Mouse (Mus musculus): Measurements from ENCODE around the gene Galnt10. TPM values are rescaled to one million over a fixed set of nuclear protein-coding genes. Genes with fewer than 3 reads are reported as not detected.

Galnt10 gene
- polyA plus RNA-seq, 1 experiment from 2014 or later, result 15.6 TPM

- 0 out of 2 replicates have a peak, but pooled peaks cover 3% of the 10 kb centered on the region for H3K36me3 ChIP-seq
- no peaks in the 10 kb centered on the region for H3K9me3 ChIP-seq
- no peak overlapping the region for H3K4me2 ChIP-seq (replicated peaks)
- no peak overlapping the region for H3K27ac ChIP-seq
- no peak for ATAC-seq
- peaks cover 7% of the 10 kb centered on the region; the same call in 1 of the 2 replicates for H3K27me3 ChIP-seq
- H3K9ac ChIP-seq (replicated peaks), result no peak overlapping the region
- no peak overlapping the region for H3K4me3 ChIP-seq (replicated peaks)
- H3K4me1 ChIP-seq (replicated peaks), result peaks cover 67% of the 10 kb centered on the region
- WGBS, result 85% methylated on average over 14 of the region's 14 CpGs
Measured at GRCm38 (mm10) chr11:57652923-57653660, 7.8 kb downstream of the Galnt10 start.

- Histone ChIP-seq H3K4me3 (replicated peaks) (no peak overlapping the region), H3K27ac (no peak overlapping the region), H3K9me3 (no peaks in the 10 kb centered on the region), H3K4me2 (replicated peaks) (no peak overlapping the region), H3K36me3 (no peaks in the 10 kb centered on the region), H3K4me1 (replicated peaks) (peaks cover 65% of the 10 kb centered on the region), H3K27me3 (peaks cover 7% of the 10 kb centered on the region; the same call in 1 of the 2 replicates), H3K9ac (replicated peaks) (no peak overlapping the region)
- 81% methylated on average over 5 of the region's 5 CpGs for WGBS
- ATAC-seq, result no peak
Measured at GRCm38 (mm10) chr11:57653796-57654195, 8.6 kb downstream of the Galnt10 start.

- Histone ChIP-seq H3K36me3 (no peaks in the 10 kb centered on the region), H3K9me3 (no peaks in the 10 kb centered on the region), H3K9ac (replicated peaks) (no peak overlapping the region), H3K4me3 (replicated peaks) (no peak overlapping the region), H3K4me1 (replicated peaks) (peaks cover 65% of the 10 kb centered on the region), H3K27ac (no peak overlapping the region), H3K4me2 (replicated peaks) (no peak overlapping the region), H3K27me3 (peaks cover 7% of the 10 kb centered on the region; the same call in 1 of the 2 replicates)
- 29% methylated on average over 4 of the region's 4 CpGs for WGBS
- ATAC-seq, result no peak
Measured at GRCm38 (mm10) chr11:57654386-57654785, 9.1 kb downstream of the Galnt10 start.

- no peak for ATAC-seq
- H3K9ac ChIP-seq (replicated peaks), result no peak overlapping the region
- WGBS, result 37% methylated on average over 5 of the region's 5 CpGs
- H3K36me3 ChIP-seq, result no peaks in the 10 kb centered on the region
- no peaks in the 10 kb centered on the region for H3K9me3 ChIP-seq
- no peak overlapping the region for H3K27ac ChIP-seq
- no peak overlapping the region for H3K4me3 ChIP-seq (replicated peaks)
- no peak overlapping the region for H3K4me2 ChIP-seq (replicated peaks)
- H3K4me1 ChIP-seq (replicated peaks), result peaks cover 60% of the 10 kb centered on the region
- H3K27me3 ChIP-seq, result peaks cover 7% of the 10 kb centered on the region; the same call in 1 of the 2 replicates
Measured at GRCm38 (mm10) chr11:57654977-57655397, 9.7 kb downstream of the Galnt10 start.

GRCm38 (mm10) chr11:57655669-57656325, 10.6 kb downstream of the Galnt10 start:
- 49% methylated on average over 10 of the region's 10 CpGs for WGBS
- no peak overlapping the region for H3K4me3 ChIP-seq (replicated peaks)

DNA sequence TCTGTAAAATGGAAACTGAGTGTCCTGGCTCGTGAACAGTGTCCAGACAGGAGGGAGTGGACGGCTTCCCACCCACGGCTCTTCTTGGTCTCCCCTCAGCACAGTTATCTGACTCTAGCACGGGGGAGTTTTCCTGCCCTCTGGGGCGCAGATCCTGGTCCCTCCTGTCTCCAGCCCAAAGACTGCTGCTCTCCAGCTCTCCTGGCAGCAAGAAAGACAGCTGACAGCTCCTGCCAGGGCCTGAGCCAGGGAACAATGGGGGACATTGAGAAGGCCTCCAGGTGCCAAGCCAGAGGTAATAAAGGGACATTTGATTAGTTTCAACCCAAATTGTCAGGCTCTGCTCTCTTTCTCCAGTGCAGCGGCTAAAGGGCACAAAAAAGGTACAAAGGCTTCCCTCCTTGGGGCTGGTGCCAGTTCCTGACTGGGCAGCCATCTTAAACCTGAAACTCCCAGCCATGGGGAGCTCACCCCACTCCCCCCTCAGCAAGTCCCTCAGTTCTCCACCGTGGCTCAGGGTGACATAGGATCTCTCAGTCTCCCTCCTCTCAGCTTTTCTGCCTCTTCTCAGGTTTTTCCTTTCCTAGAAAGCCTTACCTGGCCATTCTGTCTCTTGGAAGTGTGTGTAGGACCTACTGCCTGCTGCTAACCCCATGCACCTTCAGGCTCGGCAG, 11.5 kb downstream of the Galnt10 start:
- Histone ChIP-seq H3K36me3 (no peaks in the 10 kb centered on the region), H3K4me3 (replicated peaks) (no peak overlapping the region), H3K9ac (replicated peaks) (no peak overlapping the region), H3K4me1 (replicated peaks) (peaks cover 44% of the 10 kb centered on the region), H3K27me3 (peaks cover 7% of the 10 kb centered on the region; the same call in 1 of the 2 replicates), H3K27ac (no peak overlapping the region), H3K9me3 (no peaks in the 10 kb centered on the region), H3K4me2 (replicated peaks) (no peak overlapping the region)
- no peak for ATAC-seq
- WGBS, result 66% methylated on average over 8 of the region's 8 CpGs

More at GRCm38 (mm10) chr11:57655669-57656325, 10.6 kb downstream of the Galnt10 start:
- Histone ChIP-seq H3K27me3 (peaks cover 7% of the 10 kb centered on the region; the same call in 1 of the 2 replicates), H3K4me2 (replicated peaks) (no peak overlapping the region), H3K27ac (no peak overlapping the region), H3K36me3 (no peaks in the 10 kb centered on the region), H3K9me3 (no peaks in the 10 kb centered on the region), H3K9ac (replicated peaks) (no peak overlapping the region), H3K4me1 (replicated peaks) (peaks cover 53% of the 10 kb centered on the region)
- no peak for ATAC-seq

- H3K9me3 ChIP-seq, result no peaks in the 10 kb centered on the region
- H3K27ac ChIP-seq, result no peak overlapping the region
- H3K4me2 ChIP-seq (replicated peaks), result no peak overlapping the region
- H3K9ac ChIP-seq (replicated peaks), result no peak overlapping the region
- H3K4me1 ChIP-seq (replicated peaks), result peaks cover 40% of the 10 kb centered on the region
- H3K36me3 ChIP-seq, result no peaks in the 10 kb centered on the region
- no peak for ATAC-seq
- 94% methylated on average over 9 of the region's 9 CpGs for WGBS
- no peak overlapping the region for H3K4me3 ChIP-seq (replicated peaks)
- H3K27me3 ChIP-seq, result peaks cover 4% of the 10 kb centered on the region; the same call in 1 of the 2 replicates
Measured at GRCm38 (mm10) chr11:57657370-57658072, 12.3 kb downstream of the Galnt10 start.

GRCm38 (mm10) chr11:57658214-57658613, 13.0 kb downstream of the Galnt10 start:
- no peak for ATAC-seq
- 90% methylated on average over 3 of the region's 3 CpGs for WGBS

DNA sequence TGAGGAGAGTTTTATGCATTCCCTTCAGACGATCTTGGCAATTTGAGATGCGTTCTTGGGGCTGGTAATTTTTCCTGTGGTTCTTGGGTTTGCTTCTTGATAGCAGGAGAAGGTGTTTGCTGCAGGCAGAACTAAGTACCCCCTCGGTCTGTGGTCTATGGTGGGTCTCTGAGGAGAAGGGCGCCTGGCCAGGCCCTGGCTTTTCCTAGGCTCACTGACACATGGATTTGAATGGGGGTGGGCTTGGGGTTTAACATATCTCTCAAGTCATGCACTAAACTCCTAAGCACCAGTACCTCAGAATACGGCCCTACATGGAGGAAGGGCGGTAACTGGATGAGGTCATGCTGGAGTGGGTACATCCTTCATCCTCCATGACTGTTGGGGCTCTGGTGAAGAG, 13.5 kb downstream of the Galnt10 start:
- Histone ChIP-seq H3K4me3 (replicated peaks) (no peak overlapping the region), H3K4me1 (replicated peaks) (peaks cover 45% of the 10 kb centered on the region), H3K27ac (no peak overlapping the region), H3K27me3 (peaks cover 3% of the 10 kb centered on the region; the same call in 1 of the 2 replicates), H3K9me3 (no peaks in the 10 kb centered on the region), H3K9ac (replicated peaks) (no peak overlapping the region), H3K4me2 (replicated peaks) (no peak overlapping the region), H3K36me3 (no peaks in the 10 kb centered on the region)
- WGBS, result 95% methylated on average over 6 of the region's 6 CpGs
- ATAC-seq, result no peak

More at GRCm38 (mm10) chr11:57658214-57658613, 13.0 kb downstream of the Galnt10 start:
- Histone ChIP-seq H3K27me3 (peaks cover 4% of the 10 kb centered on the region; the same call in 1 of the 2 replicates), H3K27ac (no peak overlapping the region), H3K4me3 (replicated peaks) (no peak overlapping the region), H3K36me3 (no peaks in the 10 kb centered on the region), H3K9me3 (no peaks in the 10 kb centered on the region), H3K4me2 (replicated peaks) (no peak overlapping the region), H3K4me1 (replicated peaks) (peaks cover 44% of the 10 kb centered on the region), H3K9ac (replicated peaks) (no peak overlapping the region)

GRCm38 (mm10) chr11:57660156-57660555, 14.9 kb downstream of the Galnt10 start:
- H3K27ac ChIP-seq, result no peak overlapping the region
- no peaks in the 10 kb centered on the region for H3K36me3 ChIP-seq
- no peaks in the 10 kb centered on the region for H3K9me3 ChIP-seq
- H3K4me2 ChIP-seq (replicated peaks), result no peak overlapping the region
- no peak overlapping the region for H3K4me3 ChIP-seq (replicated peaks)
- H3K27me3 ChIP-seq, result no peaks in the 10 kb centered on the region
- WGBS, result 96% methylated on average over 4 of the region's 4 CpGs
- H3K4me1 ChIP-seq (replicated peaks), result peaks cover 39% of the 10 kb centered on the region
- no peak overlapping the region for H3K9ac ChIP-seq (replicated peaks)
- ATAC-seq, result 0 out of 2 replicates have a peak, but pooled peaks have one; percentile 44

DNA sequence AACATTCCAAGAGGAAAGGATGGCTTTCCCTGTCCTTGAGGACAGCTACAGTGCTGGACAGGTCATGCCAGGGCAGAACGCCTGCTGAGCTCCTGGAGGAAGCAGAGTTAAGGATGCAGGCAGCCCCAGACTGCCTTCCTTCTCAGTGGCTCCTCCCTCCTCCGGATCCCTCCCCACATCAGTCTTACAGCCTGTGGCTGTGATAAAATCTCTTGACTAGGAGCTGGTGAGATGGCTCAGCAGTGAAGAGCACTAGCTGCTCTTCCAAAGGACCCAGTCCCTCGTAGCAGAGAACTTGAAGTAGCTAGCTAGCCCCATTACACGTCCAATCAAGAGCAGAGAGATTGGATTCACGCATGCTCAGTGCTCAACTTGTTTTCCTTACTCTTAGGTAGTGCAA, 15.6 kb downstream of the Galnt10 start:
- Histone ChIP-seq H3K9me3 (no peaks in the 10 kb centered on the region), H3K9ac (replicated peaks) (no peak overlapping the region), H3K4me1 (replicated peaks) (peaks cover 32% of the 10 kb centered on the region), H3K4me2 (replicated peaks) (no peak overlapping the region), H3K27me3 (no peaks in the 10 kb centered on the region), H3K4me3 (replicated peaks) (no peak overlapping the region), H3K36me3 (no peaks in the 10 kb centered on the region), H3K27ac (no peak overlapping the region)
- WGBS, result 69% methylated on average over 5 of the region's 5 CpGs
- no peak for ATAC-seq

Measured in midbrain, embryonic 13.5 days (tissue).